Mouse (Mus musculus): ENCODE results near the gene 1700061G19Rik.

- no peak for TF ChIP-seq REST (IDR thresholded peaks at IDR 0.05; ENCODE audit: insufficient read depth, insufficient read length)
- TF ChIP-seq TCF12 (IDR thresholded peaks at IDR 0.05; ENCODE audit: insufficient read depth, poor library complexity, severe bottlenecking) = no peak
- no peak for TF ChIP-seq POLR2A (IDR thresholded peaks at IDR 0.05; ENCODE audit: insufficient read length, low read depth)
- no peak for TF ChIP-seq POLR2AphosphoS2 (IDR thresholded peaks at IDR 0.05; ENCODE audit: insufficient read length, low read depth)
- no peak for TF ChIP-seq MYOG (IDR thresholded peaks at IDR 0.05; ENCODE audit: control insufficient read depth in 1 of 3, insufficient read depth in 1 of 3, insufficient read length in 2 of 3, low read depth in 2 of 3)
- no peak for TF ChIP-seq USF1 (IDR thresholded peaks at IDR 0.05; ENCODE audit: low read depth)
These were observed 21.3 kb downstream of the 1700061G19Rik start for GRCm38 (mm10) chr17:56896513-56897129.
